Mouse (Mus musculus): ENCODE measurements around the gene Ube2s.

- TF ChIP-seq CTCF (IDR thresholded peaks at IDR 0.05; ENCODE audit: extremely low read depth, insufficient read length, insufficient replicate concordance, low read depth, low read length) (no peak), POLR2A (IDR thresholded peaks at IDR 0.05; ENCODE audit: low read depth, low read length) (no peak)
These were observed 63.2 kb downstream of the Ube2s start for GRCm38 (mm10) chr7:4749169-4749568.
